8 mouse cellular contexts compared by ENCODE assay signal in genomic region chr7:3595146-3595545, GRCm38 (mm10). TPM values are rescaled to one million over a fixed set of nuclear protein-coding genes. Genes with fewer than 3 reads are reported as not detected.
DNase-seq lines count a peak whose midpoint lies in the region; ATAC-seq lines count a peak whose summit lies in the region.
"Had no signal": no experiment of that assay in that cellular context is flagged by ENCODE, and none has a peak within 500 bp of the region (broad histone marks: within the 10 kb centered on the region; RNA-seq: fewer than 3 reads in every experiment).

No protein-coding gene starts in this region.

- no peak for ATAC-seq in heart, embryonic 14.5 days (ENCODE audit: insufficient number of reproducible peaks, insufficient read depth, low FRiP score, low read depth)
- no peak for ATAC-seq in neural tube, embryonic 15.5 days (ENCODE audit: low FRiP score)

- H3K27me3 ChIP-seq in heart, embryonic 14.5 days (ENCODE audit: control insufficient read depth, insufficient read depth, low read length), result no peaks in the 10 kb centered on the region
- H3K27me3 ChIP-seq in neural tube, embryonic 15.5 days (replicated peaks), result no peaks in the 10 kb centered on the region

- WGBS in heart, embryonic 14.5 days, result 15% methylated on average over 9 of the region's 9 CpGs
- WGBS in neural tube, embryonic 15.5 days, result 17% methylated on average over 9 of the region's 9 CpGs

- H3K4me1 ChIP-seq in heart, embryonic 14.5 days (ENCODE audit: control insufficient read depth in 2 of 2, insufficient read depth in 2 of 2, low read length in 2 of 2), result 0 out of 4 replicates have a peak, but pooled peaks cover 0 to 2% of the 10 kb centered on the region in 2 experiments
- no peaks in the 10 kb centered on the region for H3K4me1 ChIP-seq in neural tube, embryonic 15.5 days

- no peak overlapping the region; a peak in 1 of 4 replicates for H3K27ac ChIP-seq in heart, embryonic 14.5 days (replicated peaks in 1 of 2; ENCODE audit: control insufficient read depth in 1 of 2, insufficient read depth in 1 of 2, low read depth in 2 of 2, low read length in 2 of 2)
- no peak overlapping the region for H3K27ac ChIP-seq in neural tube, embryonic 15.5 days (replicated peaks)
- H3K27ac ChIP-seq: heart, adult 2 months had no signal

- peak overlapping the region; percentile 49 for H3K4me2 ChIP-seq in heart, embryonic 14.5 days (ENCODE audit: low read length)
- H3K4me2 ChIP-seq in neural tube, embryonic 15.5 days, result peak overlapping the region; percentile 36

- H3K9me3 ChIP-seq in heart, embryonic 14.5 days (ENCODE audit: control insufficient read depth, low read length), result no peaks in the 10 kb centered on the region
- H3K9me3 ChIP-seq in neural tube, embryonic 15.5 days (replicated peaks), result no peaks in the 10 kb centered on the region

- DNase-seq in 3134 (ENCODE audit: extremely low read depth, insufficient read length, low spot score) (peak; percentile 54), A20 (ENCODE audit: low read depth, low spot score) (peak; percentile 92)
- peak; percentile 17 to 45 for DNase-seq in kidney, postnatal 4 days
- no peak for DNase-seq in gastrocnemius, postnatal 10 days
- no peak for DNase-seq in cerebellum, adult 11-12 months

- H3K9ac ChIP-seq in heart, embryonic 14.5 days (ENCODE audit: low read length), result no peak overlapping the region
- no peak overlapping the region for H3K9ac ChIP-seq in neural tube, embryonic 15.5 days (replicated peaks)

- H3K36me3 ChIP-seq in heart, embryonic 14.5 days (ENCODE audit: control insufficient read depth, insufficient read depth, low read length), result no peaks in the 10 kb centered on the region
- H3K36me3 ChIP-seq in neural tube, embryonic 15.5 days, result no peaks in the 10 kb centered on the region

- H3K4me3 ChIP-seq in heart, embryonic 14.5 days (ENCODE audit: control insufficient read depth in 1 of 2, insufficient read depth in 1 of 2, low read depth in 1 of 2, low read length in 2 of 2), result peak overlapping the region; percentile 16 to 18; a peak in 3 of 4 replicates
- H3K4me3 ChIP-seq in neural tube, embryonic 15.5 days (replicated peaks), result peak overlapping the region; percentile 10; the same call in 1 of the 2 replicates
- H3K4me3 ChIP-seq: heart, adult 2 months had no signal

RNA-seq across cellular contexts. Expression of gene Oscar, which starts 20.8 kb away (rescaled TPM):
- 0.15 TPM in 2 replicates for polyA plus RNA-seq in heart, embryonic 14.5 days (2014; fragmentation: Nextera tagmentation; extraction: Ambion mirVana)
- polyA plus RNA-seq in neural tube, embryonic 15.5 days (2015; fragmentation: Nextera tagmentation; extraction: Ambion mirVana), result 0.38 and 0.84 TPM in 2 replicates
- total RNA-seq in gastrocnemius, postnatal 10 days (2021), result 1 to 10 TPM in 1 of 2 experiments, not detected in 1; 1.0 TPM

RNA-seq across cellular contexts. Expression of gene Ndufa3, which starts 22.0 kb away (rescaled TPM):
- 962 and 1,026 TPM in 2 replicates for polyA plus RNA-seq in heart, embryonic 14.5 days (2014; fragmentation: Nextera tagmentation; extraction: Ambion mirVana)
- polyA plus RNA-seq in neural tube, embryonic 15.5 days (2015; fragmentation: Nextera tagmentation; extraction: Ambion mirVana), result 535 and 605 TPM in 2 replicates
- 100 to 1,000 TPM; 680 to 749 TPM for total RNA-seq in gastrocnemius, postnatal 10 days (2021)

RNA-seq across cellular contexts. Expression of gene Tfpt, which starts 34.6 kb away (rescaled TPM):
- 13.7 and 18.2 TPM in 2 replicates for polyA plus RNA-seq in heart, embryonic 14.5 days (2014; fragmentation: Nextera tagmentation; extraction: Ambion mirVana)
- polyA plus RNA-seq in neural tube, embryonic 15.5 days (2015; fragmentation: Nextera tagmentation; extraction: Ambion mirVana), result 34.6 and 39.7 TPM in 2 replicates
- 10 to 100 TPM; 13.1 to 18.2 TPM for total RNA-seq in gastrocnemius, postnatal 10 days (2021)

RNA-seq across cellular contexts. Expression of gene Prpf31, which starts 34.6 kb away (rescaled TPM):
- 51.9 and 54.8 TPM in 2 replicates for polyA plus RNA-seq in heart, embryonic 14.5 days (2014; fragmentation: Nextera tagmentation; extraction: Ambion mirVana)
- 85.9 and 93.1 TPM in 2 replicates for polyA plus RNA-seq in neural tube, embryonic 15.5 days (2015; fragmentation: Nextera tagmentation; extraction: Ambion mirVana)
- 10 to 100 TPM; 30.8 to 31.6 TPM for total RNA-seq in gastrocnemius, postnatal 10 days (2021)

RNA-seq across cellular contexts. Expression of gene Cnot3, which starts 49.9 kb away (rescaled TPM):
- polyA plus RNA-seq in heart, embryonic 14.5 days (2014; fragmentation: Nextera tagmentation; extraction: Ambion mirVana), result 30.4 and 32.4 TPM in 2 replicates
- 36.4 and 43.0 TPM in 2 replicates for polyA plus RNA-seq in neural tube, embryonic 15.5 days (2015; fragmentation: Nextera tagmentation; extraction: Ambion mirVana)
- 10 to 100 TPM; 27.6 to 30.4 TPM for total RNA-seq in gastrocnemius, postnatal 10 days (2021)

Comparison
In these comparisons a context has a peak if more than half of its experiments do, and no peak if none do; other contexts are left out.
1. DNase-seq: peak in 3134 (single experiment), A20 (single experiment) and kidney, postnatal 4 days (2 of 2); none in gastrocnemius, postnatal 10 days (single experiment) and cerebellum, adult 11-12 months (single experiment).